Mouse (Mus musculus): ENCODE data around the gene Ptprd. TPM values are rescaled to one million over a fixed set of nuclear protein-coding genes. Genes with fewer than 3 reads are reported as not detected.

Ptprd gene
- polyA plus RNA-seq, 1 experiment from 2014 or later: 5.6 TPM

DNA sequence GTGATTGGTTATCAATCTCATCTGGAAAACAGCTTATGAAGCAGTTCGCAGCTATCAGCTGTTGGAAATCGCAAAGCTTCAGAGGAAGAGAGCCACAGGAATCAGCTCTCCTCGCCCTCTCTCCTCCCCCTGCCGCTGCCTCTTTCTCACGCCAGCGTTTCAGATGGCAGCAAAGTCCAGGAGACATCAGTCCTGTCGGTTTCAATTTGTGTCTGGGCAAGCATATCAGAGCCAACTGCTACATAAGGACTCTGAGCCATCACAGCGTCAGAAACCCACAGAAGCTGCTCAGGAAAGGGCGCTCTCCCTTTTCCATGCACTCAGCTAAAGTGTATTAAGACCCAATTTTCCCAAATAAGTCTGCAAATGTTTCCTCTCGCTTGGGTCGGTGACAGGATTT lies 1884.4 kb downstream of the Ptprd start:
- 32% methylated on average over 11 of the region's 11 CpGs for WGBS
- Histone ChIP-seq H3K36me3 (ENCODE audit: control insufficient read depth, insufficient read depth, low read length) (no peaks in the 10 kb centered on the region), H3K4me3 (ENCODE audit: low read depth, low read length) (peak overlapping the region; percentile 30), H3K27ac (replicated peaks) (no peak overlapping the region), H3K4me1 (replicated peaks; ENCODE audit: control insufficient read depth, insufficient read depth) (no peaks in the 10 kb centered on the region), H3K27me3 (ENCODE audit: control insufficient read depth, insufficient read depth, low read length) (no peaks in the 10 kb centered on the region), H3K9ac (ENCODE audit: low read length) (peak overlapping the region; percentile 53), H3K9me3 (ENCODE audit: control insufficient read depth, low read length) (no peaks in the 10 kb centered on the region), H3K4me2 (replicated peaks; ENCODE audit: low read depth) (peak overlapping the region; percentile 52)
- TF ChIP-seq CTCF (IDR thresholded peaks at IDR 0.05; ENCODE audit: low read depth) (no peak), EP300 (optimal IDR thresholded peaks at IDR 0.05) (no peak)
- no peak for ATAC-seq (ENCODE audit: low FRiP score, low TSS enrichment)
- DNase-seq (ENCODE audit: low spot score): no peak

DNA sequence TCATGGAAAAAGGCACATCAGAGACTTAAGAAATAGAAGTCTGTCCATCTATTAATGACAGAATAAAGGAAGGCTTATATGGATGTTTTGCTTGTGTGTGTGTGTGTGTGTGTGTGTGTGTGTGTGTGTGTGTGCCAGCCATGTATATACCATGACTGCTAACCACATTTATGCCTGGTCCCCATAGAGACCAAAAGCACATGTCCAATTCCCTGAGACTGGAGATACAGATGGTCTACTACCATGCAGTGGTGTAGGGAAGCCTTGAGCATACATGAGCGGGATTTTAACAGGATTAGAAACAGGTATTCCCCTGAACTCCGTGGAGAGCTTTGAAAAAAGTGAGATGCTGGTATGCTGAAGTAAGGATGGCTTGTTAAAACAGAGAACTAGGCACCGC lies 1886.1 kb downstream of the Ptprd start:
- Histone ChIP-seq H3K27me3 (ENCODE audit: control insufficient read depth, insufficient read depth, low read length) (no peaks in the 10 kb centered on the region), H3K9ac (ENCODE audit: low read length) (no peak overlapping the region), H3K27ac (replicated peaks) (no peak overlapping the region), H3K4me2 (replicated peaks; ENCODE audit: low read depth) (no peak overlapping the region), H3K4me1 (replicated peaks; ENCODE audit: control insufficient read depth, insufficient read depth) (no peaks in the 10 kb centered on the region), H3K4me3 (ENCODE audit: low read depth, low read length) (no peak overlapping the region), H3K36me3 (ENCODE audit: control insufficient read depth, insufficient read depth, low read length) (no peaks in the 10 kb centered on the region), H3K9me3 (ENCODE audit: control insufficient read depth, low read length) (no peaks in the 10 kb centered on the region)
- TF ChIP-seq EP300 (optimal IDR thresholded peaks at IDR 0.05) (no peak), CTCF (IDR thresholded peaks at IDR 0.05; ENCODE audit: low read depth) (no peak)
- no peak for ATAC-seq (ENCODE audit: low FRiP score, low TSS enrichment)
- 91% methylated on average over 3 of the region's 3 CpGs for WGBS
- no peak for DNase-seq (ENCODE audit: low spot score)

DNA sequence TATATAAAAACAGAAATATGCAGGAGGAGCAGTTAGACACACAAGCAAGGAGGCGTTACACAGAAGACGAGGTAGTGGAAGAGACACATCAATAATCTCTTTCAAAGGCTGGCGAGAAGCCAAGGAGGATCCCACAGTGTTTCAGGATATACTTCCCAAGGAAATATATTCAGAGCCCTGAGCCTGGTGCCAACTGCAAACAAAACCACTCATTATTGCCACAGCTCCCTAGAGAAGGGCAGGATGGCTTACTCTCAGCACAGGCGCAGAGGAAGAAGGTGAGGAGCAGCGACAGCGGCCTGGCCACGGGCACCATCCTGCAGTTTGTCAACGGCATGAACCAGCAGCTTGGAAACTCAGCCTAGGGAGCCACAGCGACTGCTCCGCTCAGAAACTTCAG lies 1886.8 kb downstream of the Ptprd start:
- ATAC-seq (ENCODE audit: low FRiP score, low TSS enrichment) (no peak), DNase-seq (ENCODE audit: low spot score) (no peak)
- Histone ChIP-seq H3K27ac (replicated peaks) (no peak overlapping the region), H3K4me2 (replicated peaks; ENCODE audit: low read depth) (no peak overlapping the region), H3K27me3 (ENCODE audit: control insufficient read depth, insufficient read depth, low read length) (no peaks in the 10 kb centered on the region), H3K9ac (ENCODE audit: low read length) (no peak overlapping the region), H3K9me3 (ENCODE audit: control insufficient read depth, low read length) (no peaks in the 10 kb centered on the region), H3K36me3 (ENCODE audit: control insufficient read depth, insufficient read depth, low read length) (no peaks in the 10 kb centered on the region), H3K4me1 (replicated peaks; ENCODE audit: control insufficient read depth, insufficient read depth) (no peaks in the 10 kb centered on the region), H3K4me3 (ENCODE audit: low read depth, low read length) (no peak overlapping the region)
- TF ChIP-seq CTCF (IDR thresholded peaks at IDR 0.05; ENCODE audit: low read depth): no peak
- TF ChIP-seq EP300 (optimal IDR thresholded peaks at IDR 0.05): no peak
- 52% methylated on average over 10 of the region's 10 CpGs for WGBS

DNA sequence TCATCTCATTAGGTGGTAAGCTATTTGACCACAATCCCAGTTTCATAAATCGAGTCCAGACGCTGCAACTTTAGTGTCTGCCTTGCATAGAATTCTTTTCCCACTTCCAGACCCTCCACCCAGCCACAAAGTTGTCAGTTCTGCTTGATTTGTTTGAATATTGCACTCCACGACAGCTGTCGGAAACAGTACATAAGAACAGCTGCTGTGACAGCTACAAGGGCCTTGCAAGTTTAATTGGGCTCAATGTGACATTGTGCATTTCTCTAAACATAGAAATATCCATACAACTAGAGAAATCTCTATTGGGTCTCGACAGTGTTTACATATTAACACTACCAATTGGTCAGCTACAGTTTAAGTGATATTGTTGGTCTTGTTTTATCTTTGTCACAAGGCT lies 1887.3 kb downstream of the Ptprd start:
- no peak overlapping the region for H3K4me3 ChIP-seq (ENCODE audit: low read depth, low read length)
- no peaks in the 10 kb centered on the region for H3K27me3 ChIP-seq (ENCODE audit: control insufficient read depth, insufficient read depth, low read length)
- ATAC-seq (ENCODE audit: low FRiP score, low TSS enrichment) (no peak), DNase-seq (ENCODE audit: low spot score) (no peak)
- H3K4me1 ChIP-seq (replicated peaks; ENCODE audit: control insufficient read depth, insufficient read depth): no peaks in the 10 kb centered on the region
- no peak overlapping the region for H3K4me2 ChIP-seq (replicated peaks; ENCODE audit: low read depth)
- no peak for TF ChIP-seq CTCF (IDR thresholded peaks at IDR 0.05; ENCODE audit: low read depth)
- TF ChIP-seq EP300 (optimal IDR thresholded peaks at IDR 0.05): no peak
- 61% methylated on average over 5 of the region's 5 CpGs for WGBS
- no peaks in the 10 kb centered on the region for H3K36me3 ChIP-seq (ENCODE audit: control insufficient read depth, insufficient read depth, low read length)
- H3K27ac ChIP-seq (replicated peaks): no peak overlapping the region
- H3K9me3 ChIP-seq (ENCODE audit: control insufficient read depth, low read length): no peaks in the 10 kb centered on the region
- no peak overlapping the region for H3K9ac ChIP-seq (ENCODE audit: low read length)

DNA sequence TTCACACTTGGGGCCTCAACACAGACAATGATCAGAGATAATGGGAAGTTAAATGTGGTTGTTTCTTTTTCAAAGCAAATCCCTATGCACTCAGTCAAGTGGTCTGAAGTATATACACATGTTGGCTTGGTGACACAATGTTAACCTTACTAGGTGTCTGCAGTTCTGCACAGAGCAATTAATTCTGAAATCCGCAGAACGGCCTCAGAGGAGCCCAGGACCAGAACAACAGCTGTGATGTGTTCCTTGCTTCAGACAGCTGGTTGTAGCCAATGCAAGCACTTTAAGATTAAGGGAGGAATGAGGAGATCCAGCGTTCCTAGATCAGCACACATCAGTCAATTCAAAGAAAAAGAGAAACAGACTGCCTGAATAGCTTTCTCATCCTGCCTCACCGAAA lies 1891.9 kb downstream of the Ptprd start:
- no peaks in the 10 kb centered on the region for H3K4me1 ChIP-seq (replicated peaks; ENCODE audit: control insufficient read depth, insufficient read depth)
- no peaks in the 10 kb centered on the region for H3K9me3 ChIP-seq (ENCODE audit: control insufficient read depth, low read length)
- 35% methylated on average over 4 of the region's 4 CpGs for WGBS
- no peak overlapping the region for H3K27ac ChIP-seq (replicated peaks)
- H3K36me3 ChIP-seq (ENCODE audit: control insufficient read depth, insufficient read depth, low read length): no peaks in the 10 kb centered on the region
- no peak overlapping the region for H3K9ac ChIP-seq (ENCODE audit: low read length)
- ATAC-seq (ENCODE audit: low FRiP score, low TSS enrichment) (no peak), DNase-seq (ENCODE audit: low spot score) (no peak)
- no peak overlapping the region; the same call in 1 of the 2 replicates for H3K4me2 ChIP-seq (replicated peaks; ENCODE audit: low read depth)
- H3K4me3 ChIP-seq (ENCODE audit: low read depth, low read length): no peak overlapping the region
- TF ChIP-seq EP300 (optimal IDR thresholded peaks at IDR 0.05): no peak
- no peak for TF ChIP-seq CTCF (IDR thresholded peaks at IDR 0.05; ENCODE audit: low read depth)
- no peaks in the 10 kb centered on the region for H3K27me3 ChIP-seq (ENCODE audit: control insufficient read depth, insufficient read depth, low read length)

DNA sequence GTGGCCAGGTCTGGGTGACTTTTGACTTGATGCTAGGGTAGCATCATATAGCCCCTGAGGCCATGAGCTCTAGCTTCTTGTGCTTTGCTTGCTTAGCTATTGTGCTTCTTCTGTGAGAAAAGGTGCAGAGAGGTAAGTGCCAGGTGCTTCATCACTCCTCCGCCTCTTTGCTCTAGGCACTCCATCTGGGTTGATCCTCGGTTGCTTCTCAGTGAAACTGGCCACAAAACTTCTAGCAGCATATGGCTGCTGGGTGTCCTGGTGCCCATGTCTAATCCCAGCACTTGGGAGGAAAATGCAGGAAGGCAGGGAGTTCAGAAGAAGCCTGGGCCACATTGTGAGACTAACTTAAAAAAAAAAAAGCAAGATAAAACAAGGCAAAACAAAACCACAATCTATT lies 1895.8 kb downstream of the Ptprd start:
- no peaks in the 10 kb centered on the region for H3K4me1 ChIP-seq (replicated peaks; ENCODE audit: control insufficient read depth, insufficient read depth)
- TF ChIP-seq CTCF (IDR thresholded peaks at IDR 0.05; ENCODE audit: low read depth) (no peak), EP300 (optimal IDR thresholded peaks at IDR 0.05) (no peak)
- no peak overlapping the region for H3K27ac ChIP-seq (replicated peaks)
- H3K4me2 ChIP-seq (replicated peaks; ENCODE audit: low read depth): no peak overlapping the region
- H3K9ac ChIP-seq (ENCODE audit: low read length): no peak overlapping the region
- no peak overlapping the region for H3K4me3 ChIP-seq (ENCODE audit: low read depth, low read length)
- ATAC-seq (ENCODE audit: low FRiP score, low TSS enrichment) (no peak), DNase-seq (ENCODE audit: low spot score) (no peak)
- no peaks in the 10 kb centered on the region for H3K27me3 ChIP-seq (ENCODE audit: control insufficient read depth, insufficient read depth, low read length)
- H3K9me3 ChIP-seq (ENCODE audit: control insufficient read depth, low read length): no peaks in the 10 kb centered on the region
- H3K36me3 ChIP-seq (ENCODE audit: control insufficient read depth, insufficient read depth, low read length): no peaks in the 10 kb centered on the region
- 93% methylated on average over 2 of the region's 2 CpGs for WGBS

Measured in stomach, postnatal 0 days (tissue).